Mouse (Mus musculus): ENCODE results near the gene Atp13a2. TPM values are rescaled to one million over a fixed set of nuclear protein-coding genes. Genes with fewer than 3 reads are reported as not detected.

Gene Atp13a2
- total and polyA plus RNA-seq, 2 experiments: 13.3 to 34.0 TPM

DNA sequence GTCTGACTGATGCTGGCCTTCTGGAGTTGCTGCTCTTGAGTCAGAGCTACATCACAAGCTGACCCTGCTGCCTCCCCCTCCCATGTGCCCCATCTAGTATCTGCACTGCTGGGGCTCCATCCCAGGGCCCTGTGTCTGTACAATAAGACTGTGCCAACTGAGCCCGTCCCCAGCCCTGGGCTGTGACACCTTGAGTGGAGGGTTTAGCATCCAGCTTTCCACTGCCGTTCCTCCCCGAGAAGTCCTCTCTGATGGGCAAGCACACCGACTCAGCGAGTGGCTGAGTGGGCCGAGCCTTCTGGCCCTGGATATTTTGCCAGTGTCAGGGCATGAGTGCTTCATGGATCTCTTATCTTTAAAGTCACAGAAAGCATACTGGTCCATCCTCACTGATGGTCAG is 12.3 kb upstream of the Atp13a2 start:
- Histone ChIP-seq H3K4me3 (ENCODE audit: insufficient read depth, low read depth, low read length) (no peak overlapping the region), H3K27me3 (ENCODE audit: control insufficient read depth, insufficient read depth, low read length) (no peaks in the 10 kb centered on the region), H3K79me2 (ENCODE audit: control insufficient read depth, insufficient read depth, low read length) (no peaks in the 10 kb centered on the region), H3K27ac (replicated peaks; ENCODE audit: insufficient read depth, low read depth, low read length) (no peak overlapping the region), H3K9ac (ENCODE audit: low read depth, low read length) (no peak overlapping the region), H3K4me1 (ENCODE audit: control insufficient read depth, insufficient read depth, low read length) (no peaks in the 10 kb centered on the region), H3K36me3 (ENCODE audit: control insufficient read depth, insufficient read depth, low read length) (peaks cover 39% of the 10 kb centered on the region)
- WGBS: 96% methylated on average over 6 of the region's 6 CpGs
- no peak for DNase-seq (ENCODE audit: extremely low read depth, low read depth, low spot score)
- TF ChIP-seq POLR2A (IDR thresholded peaks at IDR 0.05; ENCODE audit: extremely low read depth, insufficient read depth, low read length) (no peak), CTCF (IDR thresholded peaks at IDR 0.05; ENCODE audit: low read depth, low read length) (no peak)

DNA sequence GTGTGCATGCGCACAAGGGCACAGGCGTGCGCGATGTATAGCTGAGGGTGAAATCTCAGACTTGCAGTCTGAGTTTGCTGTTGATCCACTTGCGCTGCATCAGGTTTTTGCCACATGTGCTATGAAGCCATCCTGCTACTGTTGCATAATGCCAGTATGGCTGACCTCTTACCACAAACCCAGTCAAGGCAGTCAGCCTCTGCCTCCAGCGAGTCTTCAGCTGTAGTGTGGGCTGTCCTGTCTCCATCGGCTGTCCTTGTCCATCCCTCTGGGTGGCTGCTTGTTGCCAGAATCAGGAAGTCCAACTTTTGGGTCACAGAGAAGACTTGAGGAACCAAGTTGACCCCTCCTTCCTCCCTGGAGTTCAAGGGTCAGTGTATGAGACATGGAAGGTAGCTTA is 11.3 kb upstream of the Atp13a2 start:
- no peaks in the 10 kb centered on the region for H3K4me1 ChIP-seq (ENCODE audit: control insufficient read depth, insufficient read depth, low read length)
- no peak overlapping the region for H3K27ac ChIP-seq (replicated peaks; ENCODE audit: insufficient read depth, low read depth, low read length)
- H3K9ac ChIP-seq (ENCODE audit: low read depth, low read length): no peak overlapping the region
- peak; percentile 48 for DNase-seq (ENCODE audit: extremely low read depth, low read depth, low spot score)
- no peaks in the 10 kb centered on the region for H3K27me3 ChIP-seq (ENCODE audit: control insufficient read depth, insufficient read depth, low read length)
- H3K4me3 ChIP-seq (ENCODE audit: insufficient read depth, low read depth, low read length): no peak overlapping the region
- H3K79me2 ChIP-seq (ENCODE audit: control insufficient read depth, insufficient read depth, low read length): no peaks in the 10 kb centered on the region
- TF ChIP-seq POLR2A (IDR thresholded peaks at IDR 0.05; ENCODE audit: extremely low read depth, insufficient read depth, low read length) (no peak), CTCF (IDR thresholded peaks at IDR 0.05; ENCODE audit: low read depth, low read length) (no peak)
- 89% methylated on average over 7 of the region's 7 CpGs for WGBS
- H3K36me3 ChIP-seq (ENCODE audit: control insufficient read depth, insufficient read depth, low read length): peaks cover 38% of the 10 kb centered on the region

DNA sequence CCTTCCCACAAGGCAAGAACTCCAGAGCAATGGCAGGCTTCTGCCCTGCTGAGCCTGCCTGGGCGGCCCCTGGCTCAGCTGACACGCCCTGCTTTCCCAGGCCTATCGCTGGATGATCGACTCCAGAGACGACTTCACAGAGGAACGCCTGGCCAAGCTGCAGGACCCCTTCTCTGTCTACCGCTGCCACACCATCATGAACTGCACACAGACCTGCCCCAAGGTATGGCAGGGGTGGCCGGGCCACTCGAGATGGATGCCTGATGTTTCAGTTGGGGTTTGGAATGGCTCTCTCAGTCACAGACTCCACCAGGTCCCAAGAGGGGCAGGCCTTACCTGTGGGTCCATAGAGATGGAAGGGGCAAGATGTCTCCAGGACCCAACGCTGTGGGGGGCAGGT is 9.4 kb upstream of the Atp13a2 start:
- peaks cover 26% of the 10 kb centered on the region; the same call in 1 of the 2 replicates for H3K36me3 ChIP-seq (ENCODE audit: control insufficient read depth, insufficient read depth, low read length)
- no peak overlapping the region for H3K27ac ChIP-seq (replicated peaks; ENCODE audit: insufficient read depth, low read depth, low read length)
- no peak overlapping the region for H3K9ac ChIP-seq (ENCODE audit: low read depth, low read length)
- no peaks in the 10 kb centered on the region for H3K27me3 ChIP-seq (ENCODE audit: control insufficient read depth, insufficient read depth, low read length)
- H3K4me3 ChIP-seq (ENCODE audit: insufficient read depth, low read depth, low read length): no peak overlapping the region
- no peak for TF ChIP-seq POLR2A (IDR thresholded peaks at IDR 0.05; ENCODE audit: extremely low read depth, insufficient read depth, low read length)
- no peak for TF ChIP-seq CTCF (IDR thresholded peaks at IDR 0.05; ENCODE audit: low read depth, low read length)
- DNase-seq (ENCODE audit: extremely low read depth, low read depth, low spot score): no peak
- H3K79me2 ChIP-seq (ENCODE audit: control insufficient read depth, insufficient read depth, low read length): no peaks in the 10 kb centered on the region
- WGBS: 94% methylated on average over 10 of the region's 10 CpGs
- H3K4me1 ChIP-seq (ENCODE audit: control insufficient read depth, insufficient read depth, low read length): no peaks in the 10 kb centered on the region

DNA sequence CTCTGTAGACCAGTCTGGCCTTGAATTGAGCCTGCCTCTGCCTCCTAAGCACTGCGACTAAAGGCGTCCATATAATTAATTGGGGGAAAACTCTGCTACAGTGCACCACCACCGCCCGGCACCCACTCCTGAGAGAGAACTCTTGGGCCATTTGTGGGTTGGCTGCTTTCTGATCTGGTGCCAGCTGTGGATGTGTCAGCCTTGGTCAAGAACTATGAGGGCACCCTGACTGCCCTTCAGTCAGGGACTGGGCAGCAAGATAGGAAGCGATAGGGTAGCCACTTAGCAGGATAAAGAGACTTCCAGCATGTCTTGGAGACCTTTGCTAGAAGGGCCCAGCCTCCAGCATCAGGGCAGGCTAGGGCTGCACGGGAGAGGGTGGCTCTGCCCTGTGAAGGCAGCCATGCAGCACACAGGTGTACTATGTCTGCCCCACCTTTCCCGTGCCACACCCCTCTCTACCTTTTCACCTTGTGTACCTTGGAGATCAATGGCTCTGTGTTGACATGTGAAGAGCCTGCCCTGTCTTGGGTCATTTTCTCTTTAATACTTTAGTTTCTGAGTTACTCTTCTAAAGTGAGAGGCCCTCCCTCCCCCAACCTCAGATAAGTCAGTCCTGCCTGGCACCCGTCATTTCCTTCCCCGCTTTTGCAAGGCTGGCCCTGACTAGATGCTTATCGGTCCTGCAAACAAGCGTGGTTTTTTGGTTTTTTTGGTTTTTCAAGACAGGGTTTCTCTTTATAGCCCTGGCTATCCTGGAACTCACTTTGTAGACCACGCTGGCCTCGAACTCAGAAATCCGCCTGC is 8.6 kb upstream of the Atp13a2 start:
- H3K27ac ChIP-seq (replicated peaks; ENCODE audit: insufficient read depth, low read depth, low read length): no peak overlapping the region
- DNase-seq (ENCODE audit: extremely low read depth, low read depth, low spot score): no peak
- no peak overlapping the region for H3K9ac ChIP-seq (ENCODE audit: low read depth, low read length)
- no peaks in the 10 kb centered on the region for H3K4me1 ChIP-seq (ENCODE audit: control insufficient read depth, insufficient read depth, low read length)
- H3K79me2 ChIP-seq (ENCODE audit: control insufficient read depth, insufficient read depth, low read length): no peaks in the 10 kb centered on the region
- 88% methylated on average over 14 of the region's 14 CpGs for WGBS
- no peak overlapping the region for H3K4me3 ChIP-seq (ENCODE audit: insufficient read depth, low read depth, low read length)
- peaks cover 19% of the 10 kb centered on the region; the same call in 1 of the 2 replicates for H3K36me3 ChIP-seq (ENCODE audit: control insufficient read depth, insufficient read depth, low read length)
- TF ChIP-seq POLR2A (IDR thresholded peaks at IDR 0.05; ENCODE audit: extremely low read depth, insufficient read depth, low read length) (no peak), CTCF (IDR thresholded peaks at IDR 0.05; ENCODE audit: low read depth, low read length) (no peak)
- no peaks in the 10 kb centered on the region for H3K27me3 ChIP-seq (ENCODE audit: control insufficient read depth, insufficient read depth, low read length)

DNA sequence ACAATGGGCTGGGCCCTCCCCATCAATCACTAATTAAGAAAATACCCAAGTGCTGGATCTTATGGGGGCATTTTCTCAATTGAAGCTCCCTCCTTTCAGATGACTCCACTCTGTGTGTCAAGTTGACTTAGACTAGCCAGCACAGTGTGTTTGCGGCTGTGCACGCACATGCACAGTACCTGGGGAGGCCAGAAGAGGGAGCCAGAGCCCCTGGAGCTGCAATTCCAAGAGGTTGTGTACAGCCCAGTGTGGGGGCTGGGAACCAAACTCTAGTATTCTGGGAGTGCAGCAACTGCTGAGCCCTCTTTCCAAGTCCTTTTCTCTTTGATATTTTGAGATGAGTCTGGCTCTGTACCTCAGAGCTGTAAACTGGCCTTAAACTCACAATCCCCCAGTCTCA is 5.1 kb upstream of the Atp13a2 start:
- Histone ChIP-seq H3K36me3 (ENCODE audit: control insufficient read depth, insufficient read depth, low read length) (peaks cover 9% of the 10 kb centered on the region; the same call in 1 of the 2 replicates), H3K27me3 (ENCODE audit: control insufficient read depth, insufficient read depth, low read length) (no peaks in the 10 kb centered on the region), H3K27ac (replicated peaks; ENCODE audit: insufficient read depth, low read depth, low read length) (no peak overlapping the region), H3K4me3 (ENCODE audit: insufficient read depth, low read depth, low read length) (no peak overlapping the region), H3K4me1 (ENCODE audit: control insufficient read depth, insufficient read depth, low read length) (no peaks in the 10 kb centered on the region), H3K9ac (ENCODE audit: low read depth, low read length) (no peak overlapping the region), H3K79me2 (ENCODE audit: control insufficient read depth, insufficient read depth, low read length) (no peaks in the 10 kb centered on the region)
- peak; percentile 17 for DNase-seq (ENCODE audit: extremely low read depth, low read depth, low spot score)
- 89% methylated on average over 2 of the region's 2 CpGs for WGBS
- no peak for TF ChIP-seq POLR2A (IDR thresholded peaks at IDR 0.05; ENCODE audit: extremely low read depth, insufficient read depth, low read length)
- TF ChIP-seq CTCF (IDR thresholded peaks at IDR 0.05; ENCODE audit: low read depth, low read length): peak; percentile 76

DNA sequence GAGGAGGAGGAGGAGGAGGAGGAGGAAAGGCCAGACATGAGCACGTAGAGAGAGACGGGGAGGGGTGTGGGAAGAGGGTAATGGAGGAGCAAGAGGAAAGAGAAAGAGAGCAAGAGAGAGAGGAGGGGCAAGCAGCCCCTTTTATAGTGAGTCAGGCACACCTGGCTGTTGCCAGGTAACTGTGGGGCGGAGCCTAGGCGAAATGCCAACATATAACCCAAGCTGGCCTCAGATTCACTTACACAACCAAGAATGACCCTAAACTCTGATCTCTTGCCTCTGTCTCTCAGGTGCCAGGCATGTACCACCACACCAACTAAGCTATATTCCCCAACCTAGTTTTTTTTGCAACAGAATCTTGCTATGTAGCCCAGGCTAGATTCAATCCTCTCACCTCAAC is 3.9 kb upstream of the Atp13a2 start:
- 59% methylated on average over 4 of the region's 4 CpGs for WGBS

More for the DNA sequence above, 3.9 kb upstream of the Atp13a2 start:
- Histone ChIP-seq H3K27me3 (ENCODE audit: control insufficient read depth, insufficient read depth, low read length) (no peaks in the 10 kb centered on the region), H3K79me2 (ENCODE audit: control insufficient read depth, insufficient read depth, low read length) (0 out of 2 replicates have a peak, but pooled peaks cover 3% of the 10 kb centered on the region), H3K4me3 (ENCODE audit: insufficient read depth, low read depth, low read length) (no peak overlapping the region), H3K9ac (ENCODE audit: low read depth, low read length) (no peak overlapping the region), H3K4me1 (ENCODE audit: control insufficient read depth, insufficient read depth, low read length) (no peaks in the 10 kb centered on the region), H3K27ac (replicated peaks; ENCODE audit: insufficient read depth, low read depth, low read length) (no peak overlapping the region), H3K36me3 (ENCODE audit: control insufficient read depth, insufficient read depth, low read length) (peaks cover 8% of the 10 kb centered on the region; the same call in 1 of the 2 replicates)
- DNase-seq (ENCODE audit: extremely low read depth, low read depth, low spot score): no peak
- TF ChIP-seq POLR2A (IDR thresholded peaks at IDR 0.05; ENCODE audit: extremely low read depth, insufficient read depth, low read length) (no peak), CTCF (IDR thresholded peaks at IDR 0.05; ENCODE audit: low read depth, low read length) (no peak)
